Mouse (Mus musculus): ENCODE data around the gene St6galnac1. TPM values are rescaled to one million over a fixed set of nuclear protein-coding genes. Genes with fewer than 3 reads are reported as not detected.

Gene St6galnac1
- total RNA-seq, 1 experiment = not detected

- H3K9me3 ChIP-seq (ENCODE audit: control insufficient read depth, insufficient read depth, low read depth, low read length) = no peaks in the 10 kb centered on the region
- in situ Hi-C loops (cut with MboI; ENCODE audit: low sequenced_read_pairs in 2 of 2, unreplicated experiment in 2 of 2) = loop anchor here (10.0 to 25.0 kb wide), 2 partner anchors 168 to 176 kb away; partner anchors contain the start of gene Rhbdf2 (in 1 of the 2)
- peaks cover 0 to 26% of the 10 kb centered on the region in 2 experiments; a peak in 2 of 4 replicates for H3K4me1 ChIP-seq (ENCODE audit: control insufficient read depth in 2 of 2, insufficient read depth in 2 of 2, low read length in 2 of 2, poor library complexity in 1 of 2)
- DNase-seq (ENCODE audit: low read depth, low spot score) = no peak
- H3K9ac ChIP-seq (ENCODE audit: insufficient read depth, low read depth, low read length, poor library complexity, severe bottlenecking) = peak overlapping the region; percentile 28; the same call in 1 of the 2 replicates
- H3K4me3 ChIP-seq (ENCODE audit: insufficient read depth in 1 of 2, low read depth in 1 of 2, low read length in 2 of 2, poor library complexity in 1 of 2, severe bottlenecking in 1 of 2) = 0 out of 4 replicates have a peak overlapping the region, but pooled peaks of 1 of the 2 experiments have one; percentile 24
- no peak overlapping the region for H3K27ac ChIP-seq (ENCODE audit: insufficient read depth, low read depth, low read length, poor library complexity, severe bottlenecking)
- TF ChIP-seq MAFK (IDR thresholded peaks at IDR 0.05; ENCODE audit: insufficient read depth, low read depth, low read length) = no peak
- no peak for TF ChIP-seq CHD2 (IDR thresholded peaks at IDR 0.05; ENCODE audit: low read depth, low read length)
- no peak for TF ChIP-seq ZC3H11A (IDR thresholded peaks at IDR 0.05; ENCODE audit: borderline replicate concordance, low read depth, low read length)
- no peak for TF ChIP-seq ZNF384 (IDR thresholded peaks at IDR 0.05; ENCODE audit: low read depth, low read length)
- TF ChIP-seq HCFC1 (IDR thresholded peaks at IDR 0.05; ENCODE audit: borderline replicate concordance, insufficient read depth, low read length) = no peak
- H3K36me3 ChIP-seq (ENCODE audit: control insufficient read depth, insufficient read depth, low read length, poor library complexity, severe bottlenecking) = no peaks in the 10 kb centered on the region
Observed at GRCm38 (mm10) chr11:116812793-116813529, 37.7 kb upstream of the St6galnac1 start.

GRCm38 (mm10) chr11:116810983-116811901 is 35.9 kb upstream of the St6galnac1 start:
- no peak overlapping the region for H3K9ac ChIP-seq (ENCODE audit: insufficient read depth, low read depth, low read length, poor library complexity, severe bottlenecking)
- H3K27ac ChIP-seq (ENCODE audit: insufficient read depth, low read depth, low read length, poor library complexity, severe bottlenecking) = no peak overlapping the region
- H3K9me3 ChIP-seq (ENCODE audit: control insufficient read depth, insufficient read depth, low read depth, low read length) = no peaks in the 10 kb centered on the region
- H3K36me3 ChIP-seq (ENCODE audit: control insufficient read depth, insufficient read depth, low read length, poor library complexity, severe bottlenecking) = no peaks in the 10 kb centered on the region
- TF ChIP-seq MAFK (IDR thresholded peaks at IDR 0.05; ENCODE audit: insufficient read depth, low read depth, low read length) (no peak), HCFC1 (IDR thresholded peaks at IDR 0.05; ENCODE audit: borderline replicate concordance, insufficient read depth, low read length) (no peak), ZNF384 (IDR thresholded peaks at IDR 0.05; ENCODE audit: low read depth, low read length) (no peak), CHD2 (IDR thresholded peaks at IDR 0.05; ENCODE audit: low read depth, low read length) (no peak), ZC3H11A (IDR thresholded peaks at IDR 0.05; ENCODE audit: borderline replicate concordance, low read depth, low read length) (no peak)
- no peak for DNase-seq (ENCODE audit: low read depth, low spot score)
- in situ Hi-C loops (cut with MboI; ENCODE audit: low sequenced_read_pairs in 2 of 2, unreplicated experiment in 2 of 2) = loop anchor here (10.0 to 25.0 kb wide), 2 partner anchors 166 to 174 kb away; partner anchors contain the start of gene Rhbdf2 (in 1 of the 2)
- H3K4me1 ChIP-seq (ENCODE audit: control insufficient read depth in 2 of 2, insufficient read depth in 2 of 2, low read length in 2 of 2, poor library complexity in 1 of 2) = peaks cover 0 to 26% of the 10 kb centered on the region in 2 experiments; a peak in 2 of 4 replicates
- peak overlapping the region; percentile 26 to 70 for H3K4me3 ChIP-seq (ENCODE audit: insufficient read depth in 1 of 2, low read depth in 1 of 2, low read length in 2 of 2, poor library complexity in 1 of 2, severe bottlenecking in 1 of 2)

- no peaks in the 10 kb centered on the region for H3K36me3 ChIP-seq (ENCODE audit: control insufficient read depth, insufficient read depth, low read length, poor library complexity, severe bottlenecking)
- H3K9ac ChIP-seq (ENCODE audit: insufficient read depth, low read depth, low read length, poor library complexity, severe bottlenecking) = no peak overlapping the region
- peaks cover 0 to 26% of the 10 kb centered on the region in 2 experiments; a peak in 2 of 4 replicates for H3K4me1 ChIP-seq (ENCODE audit: control insufficient read depth in 2 of 2, insufficient read depth in 2 of 2, low read length in 2 of 2, poor library complexity in 1 of 2)
- no peaks in the 10 kb centered on the region for H3K9me3 ChIP-seq (ENCODE audit: control insufficient read depth, insufficient read depth, low read depth, low read length)
- in situ Hi-C loops (cut with MboI; ENCODE audit: low sequenced_read_pairs in 2 of 2, unreplicated experiment in 2 of 2) = loop anchor here (10.0 to 25.0 kb wide), 2 partner anchors 166 to 173 kb away; partner anchors contain the start of gene Rhbdf2 (in 1 of the 2)
- no peak for TF ChIP-seq HCFC1 (IDR thresholded peaks at IDR 0.05; ENCODE audit: borderline replicate concordance, insufficient read depth, low read length)
- TF ChIP-seq CHD2 (IDR thresholded peaks at IDR 0.05; ENCODE audit: low read depth, low read length) = no peak
- no peak for TF ChIP-seq ZNF384 (IDR thresholded peaks at IDR 0.05; ENCODE audit: low read depth, low read length)
- TF ChIP-seq ZC3H11A (IDR thresholded peaks at IDR 0.05; ENCODE audit: borderline replicate concordance, low read depth, low read length) = no peak
- no peak for TF ChIP-seq MAFK (IDR thresholded peaks at IDR 0.05; ENCODE audit: insufficient read depth, low read depth, low read length)
- no peak overlapping the region for H3K27ac ChIP-seq (ENCODE audit: insufficient read depth, low read depth, low read length, poor library complexity, severe bottlenecking)
- H3K4me3 ChIP-seq (ENCODE audit: insufficient read depth in 1 of 2, low read depth in 1 of 2, low read length in 2 of 2, poor library complexity in 1 of 2, severe bottlenecking in 1 of 2) = no peak overlapping the region; a peak in 1 of 4 replicates
- no peak for DNase-seq (ENCODE audit: low read depth, low spot score)
Observed at GRCm38 (mm10) chr11:116810528-116810927, 35.2 kb upstream of the St6galnac1 start.

GRCm38 (mm10) chr11:116809520-116809919 is 34.2 kb upstream of the St6galnac1 start:
- Histone ChIP-seq H3K36me3 (ENCODE audit: control insufficient read depth, insufficient read depth, low read length, poor library complexity, severe bottlenecking) (no peaks in the 10 kb centered on the region), H3K4me1 (ENCODE audit: control insufficient read depth in 2 of 2, insufficient read depth in 2 of 2, low read length in 2 of 2, poor library complexity in 1 of 2) (peaks cover 0 to 20% of the 10 kb centered on the region in 2 experiments; a peak in 2 of 4 replicates), H3K27ac (ENCODE audit: insufficient read depth, low read depth, low read length, poor library complexity, severe bottlenecking) (no peak overlapping the region), H3K4me3 (ENCODE audit: insufficient read depth in 1 of 2, low read depth in 1 of 2, low read length in 2 of 2, poor library complexity in 1 of 2, severe bottlenecking in 1 of 2) (no peak overlapping the region), H3K9me3 (ENCODE audit: control insufficient read depth, insufficient read depth, low read depth, low read length) (no peaks in the 10 kb centered on the region), H3K9ac (ENCODE audit: insufficient read depth, low read depth, low read length, poor library complexity, severe bottlenecking) (no peak overlapping the region)
- DNase-seq (ENCODE audit: low read depth, low spot score) = no peak
- no peak for TF ChIP-seq HCFC1 (IDR thresholded peaks at IDR 0.05; ENCODE audit: borderline replicate concordance, insufficient read depth, low read length)
- no peak for TF ChIP-seq ZC3H11A (IDR thresholded peaks at IDR 0.05; ENCODE audit: borderline replicate concordance, low read depth, low read length)
- in situ Hi-C loops (cut with MboI; ENCODE audit: low sequenced_read_pairs in 2 of 2, unreplicated experiment in 2 of 2) = loop anchor here in 1 of 2 experiments (25.0 kb wide), 1 partner anchor 172 kb away; the partner anchor contains the start of gene Rhbdf2
